Mouse (Mus musculus): ENCODE data around the gene Uba52.

Gene Uba52

DNA sequence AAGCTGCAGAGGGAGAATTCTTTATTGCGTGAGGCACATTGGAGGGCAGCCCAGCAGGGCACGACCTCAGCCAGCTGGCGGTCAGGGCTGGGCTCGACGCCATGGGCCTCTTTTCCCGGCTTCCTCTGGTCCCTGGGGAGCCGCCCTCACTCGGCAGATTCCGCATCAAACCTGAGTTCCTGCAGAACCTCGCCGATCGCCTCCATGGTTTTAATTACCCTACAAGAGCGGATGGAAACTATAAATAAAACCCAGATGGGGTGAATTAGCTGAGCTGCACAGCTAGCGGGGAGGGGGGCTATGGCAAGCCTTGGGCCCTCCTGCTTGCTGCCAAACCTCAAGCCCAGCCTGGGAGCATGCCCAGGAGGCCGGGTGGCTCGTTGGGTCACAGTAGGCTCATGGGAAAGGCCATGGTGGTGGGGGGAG lies 6.3 kb downstream of the Uba52 start:
- no peak for DNase-seq (ENCODE audit: low read depth, low spot score)

DNA sequence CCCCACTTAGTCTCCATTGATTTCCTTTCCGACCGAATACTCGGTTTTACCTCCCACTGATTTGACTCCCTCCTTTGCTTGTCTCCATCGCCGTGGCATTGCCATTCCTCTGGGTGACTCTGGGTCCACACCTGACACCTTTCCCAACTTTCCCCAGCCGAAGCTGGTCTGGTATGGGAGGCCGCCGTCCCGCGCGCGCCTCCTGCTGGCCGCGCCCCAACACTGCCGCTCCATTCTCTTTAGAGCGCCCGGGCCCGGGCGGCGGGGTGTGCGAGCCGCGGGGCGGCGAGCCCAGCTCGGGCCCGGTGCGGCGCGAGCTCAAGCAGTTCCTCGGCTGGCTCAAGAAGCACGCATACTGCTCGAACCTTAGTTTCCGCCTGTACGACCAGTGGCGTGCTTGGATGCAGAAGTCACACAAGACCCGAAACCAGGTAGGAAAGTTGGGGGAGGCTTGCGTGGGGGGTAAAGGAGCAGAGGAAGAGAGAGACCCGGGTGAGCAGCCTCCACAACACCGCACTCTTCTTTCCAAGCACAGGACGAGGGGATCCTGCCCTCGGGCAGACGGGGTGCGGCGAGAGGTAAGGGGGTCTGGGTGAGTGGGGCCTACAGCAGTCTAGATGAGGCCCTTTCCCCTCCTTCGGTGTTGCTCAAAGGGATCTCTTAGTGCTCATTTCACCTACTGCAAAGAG lies 7.4 kb downstream of the Uba52 start:
- DNase-seq (ENCODE audit: low read depth, low spot score): peak; percentile 57

DNA sequence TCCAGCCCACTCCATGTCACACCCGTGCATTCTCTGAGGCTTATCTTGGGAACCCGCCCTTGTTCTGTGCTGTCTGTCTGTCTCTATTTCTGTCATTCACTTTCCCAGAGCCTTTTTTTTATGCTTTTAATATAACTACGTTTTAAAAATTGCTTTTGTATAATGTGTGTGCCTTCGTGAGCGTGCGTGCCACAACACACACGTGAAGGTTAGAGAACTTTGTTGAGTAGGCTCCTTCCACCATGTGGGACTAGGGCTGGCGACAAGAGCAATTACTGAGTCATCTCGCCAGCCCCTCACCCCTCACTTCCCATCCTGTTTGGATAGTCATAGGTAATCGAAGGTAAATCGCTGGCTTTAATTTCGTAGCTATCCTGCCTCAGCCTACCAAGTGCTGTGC lies 8.1 kb downstream of the Uba52 start:
- DNase-seq (ENCODE audit: low read depth, low spot score): no peak

DNA sequence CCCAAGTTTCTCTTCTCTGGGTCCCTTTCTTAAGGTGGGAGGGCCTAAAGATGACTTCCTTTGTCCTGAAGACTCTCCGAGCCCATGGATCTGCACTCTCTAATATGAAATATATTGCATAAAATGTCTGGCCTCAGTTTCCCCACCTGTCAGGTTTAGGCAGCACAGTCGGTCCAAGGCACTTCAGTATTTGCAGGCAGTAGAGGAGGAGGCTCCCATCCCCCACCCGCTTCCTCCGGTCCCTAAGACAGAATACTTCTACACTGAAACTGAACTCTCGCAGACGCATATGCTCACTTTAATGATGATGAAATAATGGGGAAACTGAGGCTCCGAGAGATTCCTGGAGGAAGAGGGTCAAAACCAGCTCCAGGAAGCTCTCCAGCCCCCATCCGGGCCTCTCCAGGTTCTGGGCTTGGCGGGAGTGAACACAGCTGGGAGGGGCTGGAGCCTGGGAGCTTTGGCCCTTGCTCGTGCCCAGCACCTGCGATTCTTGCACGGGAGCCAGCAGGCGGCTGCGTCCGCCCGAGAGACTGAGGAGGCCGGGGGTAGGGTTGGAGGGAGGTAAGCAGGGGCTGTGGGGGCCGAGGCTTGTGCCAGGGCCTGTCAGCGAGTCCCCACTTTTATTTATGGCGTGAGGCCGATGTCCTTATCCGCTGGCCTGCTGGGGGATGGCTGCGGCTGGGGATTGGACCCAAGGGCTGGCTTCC lies 8.6 kb downstream of the Uba52 start:
- no peak for DNase-seq (ENCODE audit: low read depth, low spot score)

DNA sequence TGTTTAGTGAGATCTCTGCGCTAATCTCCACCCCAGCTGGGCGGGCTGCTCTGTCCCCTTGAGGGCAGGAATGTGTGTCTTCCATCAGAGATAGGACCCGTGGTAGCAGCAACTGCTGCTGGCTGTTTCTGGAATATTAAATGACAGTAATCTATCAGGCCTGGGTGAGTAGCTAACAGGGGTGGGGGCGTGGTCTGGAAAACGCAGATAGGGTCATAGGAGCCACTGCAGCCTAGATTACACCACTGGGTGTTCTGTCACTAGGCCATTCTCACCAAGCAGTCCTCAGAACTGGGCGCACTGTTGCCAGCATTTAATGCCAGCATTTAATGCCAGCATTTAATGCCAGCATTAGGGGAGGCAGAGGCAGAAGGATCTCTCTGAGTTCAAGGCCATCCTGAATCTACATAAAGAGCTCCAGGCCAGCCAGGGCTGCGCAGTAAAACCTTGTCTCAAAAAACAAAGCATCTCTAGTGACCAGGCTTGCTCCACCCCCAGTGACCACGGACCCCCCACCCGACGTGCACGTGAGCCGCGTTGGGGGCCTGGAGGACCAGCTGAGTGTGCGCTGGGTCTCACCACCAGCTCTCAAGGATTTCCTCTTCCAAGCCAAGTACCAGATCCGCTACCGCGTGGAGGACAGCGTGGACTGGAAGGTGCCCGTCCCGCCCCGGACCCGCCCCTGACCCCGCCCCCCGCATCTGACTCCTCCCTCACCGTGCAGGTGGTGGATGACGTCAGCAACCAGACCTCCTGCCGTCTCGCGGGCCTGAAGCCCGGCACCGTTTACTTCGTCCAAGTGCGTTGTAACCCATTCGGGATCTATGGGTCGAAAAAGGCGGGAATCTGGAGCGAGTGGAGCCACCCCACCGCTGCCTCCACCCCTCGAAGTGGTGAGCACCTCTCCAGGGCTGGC lies 10.0 kb downstream of the Uba52 start:
- DNase-seq (ENCODE audit: low read depth, low spot score): no peak

DNA sequence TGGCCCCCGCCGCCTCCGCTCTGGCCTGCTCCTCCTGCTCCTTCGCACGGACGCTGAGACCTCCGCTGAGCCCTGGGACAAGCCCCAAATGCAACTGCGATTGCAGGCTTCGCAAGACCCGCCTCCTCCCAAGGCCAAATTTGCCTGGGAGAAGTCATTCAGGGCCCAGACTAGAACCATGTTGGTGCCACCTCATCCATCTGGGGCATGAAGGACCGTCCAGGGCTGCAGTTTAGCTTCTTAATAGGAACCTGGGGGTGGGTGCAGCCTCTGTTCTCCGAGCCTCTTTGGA lies 14.9 kb downstream of the Uba52 start:
- no peak for DNase-seq (ENCODE audit: low read depth, low spot score)

DNA sequence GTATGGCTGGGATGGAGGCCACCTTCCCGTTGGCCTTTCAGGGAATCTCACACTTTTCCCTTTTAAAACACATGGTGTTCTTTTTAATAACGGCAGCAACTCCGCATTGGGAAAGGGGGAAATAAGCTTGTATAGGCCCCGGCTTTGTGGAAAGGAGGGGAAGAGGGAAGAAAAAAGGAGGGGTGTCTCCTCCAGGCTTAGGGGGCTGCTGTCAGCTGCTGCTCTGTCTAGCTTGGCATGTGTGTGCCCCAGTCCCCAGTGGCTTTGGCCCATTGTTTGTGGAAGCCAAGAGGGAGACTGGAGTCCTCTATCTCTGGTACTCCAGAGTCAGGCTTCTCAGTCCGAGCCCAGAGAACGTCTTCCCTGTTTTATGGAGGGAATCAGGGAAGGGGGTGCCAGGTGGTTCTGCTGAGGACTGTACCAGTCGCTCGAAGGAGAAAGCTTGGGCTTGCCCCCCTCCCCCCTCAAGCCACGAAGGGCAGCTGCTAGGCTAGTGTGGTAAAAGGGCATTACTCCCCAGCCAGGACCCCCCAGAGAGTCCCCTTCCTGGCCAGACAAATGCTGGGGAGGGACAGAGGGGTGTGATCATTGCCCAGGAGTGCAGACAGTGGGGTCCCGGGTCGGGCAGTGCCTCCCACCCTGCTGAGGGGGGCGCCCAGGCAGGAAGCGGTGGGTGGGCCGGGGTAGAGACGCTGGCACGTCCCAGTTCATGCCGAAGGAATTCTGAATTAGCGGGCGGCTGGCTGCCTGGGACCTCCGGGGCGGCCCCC lies 15.4 kb downstream of the Uba52 start:
- DNase-seq (ENCODE audit: low read depth, low spot score): no peak

DNA sequence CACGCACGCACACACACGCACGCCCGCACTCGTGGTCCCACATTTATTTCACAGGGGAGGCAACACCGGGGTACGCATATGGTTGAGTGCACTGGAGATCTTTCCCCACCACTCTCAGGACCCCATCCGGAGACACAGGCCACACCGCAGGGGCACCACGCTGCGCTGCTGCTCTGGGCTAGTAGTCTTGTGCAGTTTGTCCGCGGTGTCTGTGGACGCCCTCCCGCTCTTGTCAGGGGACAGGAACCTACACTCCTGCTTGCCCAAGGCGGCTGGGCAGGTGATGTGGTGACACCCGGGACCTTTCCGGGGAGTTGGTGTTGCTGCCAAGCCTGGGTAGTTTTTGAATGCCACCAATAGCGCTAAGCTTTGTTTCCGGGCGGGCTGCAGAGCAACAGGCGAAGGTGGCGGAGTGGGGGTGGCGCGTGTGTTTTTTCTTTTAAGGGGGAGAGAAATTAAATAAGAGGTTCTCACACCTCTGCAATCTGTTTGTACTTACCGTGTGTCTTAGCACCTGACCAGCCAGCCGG lies 16.1 kb downstream of the Uba52 start:
- DNase-seq (ENCODE audit: low read depth, low spot score): no peak

DNA sequence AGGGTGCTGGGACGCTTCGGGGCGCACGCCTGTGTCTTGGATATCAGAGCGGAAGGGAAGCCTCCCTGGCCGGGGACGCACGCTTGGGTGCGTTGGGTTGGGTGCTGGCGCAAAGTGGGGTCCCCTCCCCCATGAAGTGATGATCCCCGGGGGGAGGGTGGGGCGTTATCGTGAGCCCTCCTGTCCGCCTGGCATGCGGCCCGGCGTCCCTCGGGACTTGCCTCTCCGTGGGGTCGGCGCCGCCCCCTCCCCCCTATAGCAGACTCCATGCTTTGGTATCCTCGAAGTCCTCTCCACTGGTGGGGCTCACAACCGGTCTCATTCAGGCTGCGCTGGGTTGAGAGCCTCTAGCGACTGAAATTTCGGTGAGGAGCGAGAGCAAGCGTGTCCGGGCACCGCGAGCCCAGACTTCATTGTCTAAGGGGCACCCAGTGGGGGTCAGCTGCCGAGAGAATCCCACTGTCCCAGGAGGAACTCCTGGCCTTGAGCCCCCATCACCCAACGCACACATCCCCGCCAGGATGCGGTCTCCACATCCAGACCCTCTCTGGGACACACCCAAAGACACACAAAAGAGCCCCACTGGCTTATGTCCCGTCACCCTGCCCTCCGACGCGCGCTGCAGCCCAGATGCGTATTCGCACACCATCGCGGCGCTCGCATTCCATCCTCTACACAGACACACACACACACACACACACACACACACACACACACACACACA lies 16.7 kb downstream of the Uba52 start:
- no peak for DNase-seq (ENCODE audit: low read depth, low spot score)

DNA sequence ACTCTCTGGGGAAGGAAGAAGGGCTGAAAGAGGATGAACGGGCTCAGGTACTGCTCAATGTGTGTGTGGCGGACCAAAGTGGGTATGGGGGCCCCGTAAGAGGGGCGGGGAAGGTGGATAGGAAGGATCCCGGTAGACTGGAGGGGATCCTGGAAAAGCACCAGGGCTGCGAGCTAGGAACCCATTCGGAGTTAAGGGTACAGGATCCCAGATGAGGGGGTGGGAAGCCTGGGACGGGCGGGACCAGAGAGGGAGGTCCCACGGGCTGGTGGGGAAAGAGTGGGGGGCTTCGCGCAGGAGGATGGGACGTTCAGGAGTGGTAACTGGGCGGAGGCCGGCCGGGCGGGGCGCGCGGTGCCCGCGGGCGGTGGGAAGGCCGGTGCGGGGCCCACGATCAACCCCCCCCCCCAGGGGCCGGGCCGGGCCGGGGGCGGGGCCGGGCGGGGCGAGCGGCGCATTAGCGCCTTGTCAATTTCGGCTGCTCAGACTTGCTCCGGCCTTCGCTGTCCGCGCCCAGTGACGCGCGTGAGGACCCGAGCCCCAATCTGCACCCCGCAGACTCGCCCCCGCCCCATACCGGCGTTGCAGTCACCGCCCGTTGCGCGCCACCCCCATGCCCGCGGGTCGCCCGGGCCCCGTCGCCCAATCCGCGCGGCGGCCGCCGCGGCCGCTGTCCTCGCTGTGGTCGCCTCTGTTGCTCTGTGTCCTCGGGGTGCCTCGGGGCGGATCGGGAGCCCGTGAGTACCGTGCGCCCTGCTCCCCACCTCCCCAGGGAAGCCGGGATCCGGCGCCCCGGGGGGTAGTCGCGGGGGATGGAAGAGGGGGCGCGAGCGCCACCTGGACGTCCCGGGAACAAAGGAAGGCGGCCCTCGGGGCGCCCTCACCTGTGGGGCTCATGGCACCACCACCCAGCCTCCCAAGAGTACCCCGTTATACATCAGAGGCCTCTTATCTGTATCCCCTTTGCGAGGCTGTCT lies 17.6 kb downstream of the Uba52 start, which contains the start of gene Crlf1:
TSS of gene Crlf1 (plus strand) at position 495 of the 977 bp plus-strand sequence.
- DNase-seq (ENCODE audit: low read depth, low spot score): no peak

DNA sequence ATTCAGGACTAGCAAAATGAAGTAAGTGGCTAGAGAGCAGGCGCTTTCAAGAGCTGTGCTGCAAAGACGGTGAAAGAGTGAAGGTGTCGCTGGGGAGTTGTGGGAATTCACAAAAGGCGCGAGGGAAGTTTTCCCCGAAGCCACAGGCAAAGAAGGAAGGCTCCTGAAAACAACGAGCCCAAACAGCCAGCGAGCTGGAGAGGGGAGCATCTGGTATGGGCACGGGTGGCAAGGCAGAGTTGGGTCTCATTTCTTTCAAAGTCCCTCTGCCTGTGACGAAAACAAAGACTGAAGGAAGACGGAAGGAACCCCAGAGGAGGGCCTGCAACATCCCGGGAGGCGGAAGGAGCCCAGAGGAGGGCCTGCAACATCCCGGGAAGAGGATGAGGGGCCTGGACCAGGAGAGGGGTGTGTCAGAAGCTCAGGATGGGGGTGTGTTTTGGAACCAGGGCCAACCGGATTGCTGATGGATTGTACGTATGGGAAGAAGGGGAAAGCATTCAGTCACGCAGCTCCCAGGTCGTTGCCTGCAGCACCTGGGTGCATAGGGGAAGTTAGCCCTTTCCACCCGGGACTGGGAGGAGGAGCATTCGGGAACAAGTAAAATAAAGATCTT lies 19.6 kb downstream of the Uba52 start:
- DNase-seq (ENCODE audit: low read depth, low spot score): no peak

DNA sequence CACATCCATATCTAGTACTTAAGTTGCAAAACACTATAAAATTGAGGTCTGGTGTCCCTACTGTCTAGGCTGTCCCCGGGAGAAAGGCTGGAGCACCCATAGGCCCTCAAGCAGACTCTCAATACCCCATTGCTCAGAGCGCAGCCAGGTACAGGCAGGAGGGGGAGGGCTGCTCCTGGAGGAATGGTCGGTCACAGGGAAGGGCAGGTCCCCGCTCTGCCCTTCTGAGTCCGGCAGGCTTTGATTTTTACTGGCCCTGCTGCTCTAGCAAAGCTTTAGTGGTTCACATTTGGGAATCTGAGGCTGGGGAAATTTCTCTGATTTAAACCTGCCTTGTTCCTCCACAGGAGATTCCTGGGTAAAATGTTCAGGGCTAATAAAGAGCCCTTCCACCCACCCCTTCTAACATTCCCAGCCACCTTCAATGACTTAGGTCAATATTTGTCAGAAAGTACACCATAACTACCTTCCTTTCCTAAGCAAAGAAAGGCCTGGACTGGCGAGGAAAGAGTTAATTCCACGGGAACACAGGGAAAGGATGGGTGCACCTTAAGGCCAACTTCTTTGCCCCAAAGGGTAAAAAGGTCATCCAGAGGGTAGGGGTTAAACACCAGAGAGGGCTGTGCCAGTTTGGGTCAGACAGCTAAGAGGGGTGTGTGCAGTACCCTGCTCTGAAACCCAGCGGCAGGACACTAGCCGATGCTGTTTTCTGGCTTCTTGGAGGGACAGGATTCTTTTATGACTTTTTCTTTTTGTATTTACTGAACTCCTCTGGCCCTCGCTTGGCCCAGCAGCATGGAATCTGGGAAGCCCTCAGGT lies 20.3 kb downstream of the Uba52 start:
- DNase-seq (ENCODE audit: low read depth, low spot score): no peak

DNA sequence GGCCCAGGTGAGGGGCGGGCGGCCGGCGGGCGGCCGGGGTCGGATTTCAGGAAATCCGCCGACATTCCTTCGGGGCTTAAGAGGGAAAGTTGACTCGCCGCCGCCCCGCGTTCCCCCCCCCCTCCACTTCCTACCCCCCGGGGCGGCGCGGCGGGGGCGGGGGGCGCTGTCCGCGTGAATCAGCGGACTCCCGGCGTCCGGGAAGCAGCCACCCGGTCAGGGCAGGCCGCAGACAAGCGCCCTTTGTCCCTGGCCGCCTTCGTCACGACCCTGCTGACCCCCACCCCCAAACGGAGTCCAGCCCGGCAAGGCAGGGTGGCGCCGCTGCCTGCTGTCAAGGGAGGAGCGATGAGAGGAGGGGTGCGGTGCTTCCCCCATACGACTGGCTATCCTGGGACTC lies 21.0 kb downstream of the Uba52 start:
- no peak for DNase-seq (ENCODE audit: low read depth, low spot score)

DNA sequence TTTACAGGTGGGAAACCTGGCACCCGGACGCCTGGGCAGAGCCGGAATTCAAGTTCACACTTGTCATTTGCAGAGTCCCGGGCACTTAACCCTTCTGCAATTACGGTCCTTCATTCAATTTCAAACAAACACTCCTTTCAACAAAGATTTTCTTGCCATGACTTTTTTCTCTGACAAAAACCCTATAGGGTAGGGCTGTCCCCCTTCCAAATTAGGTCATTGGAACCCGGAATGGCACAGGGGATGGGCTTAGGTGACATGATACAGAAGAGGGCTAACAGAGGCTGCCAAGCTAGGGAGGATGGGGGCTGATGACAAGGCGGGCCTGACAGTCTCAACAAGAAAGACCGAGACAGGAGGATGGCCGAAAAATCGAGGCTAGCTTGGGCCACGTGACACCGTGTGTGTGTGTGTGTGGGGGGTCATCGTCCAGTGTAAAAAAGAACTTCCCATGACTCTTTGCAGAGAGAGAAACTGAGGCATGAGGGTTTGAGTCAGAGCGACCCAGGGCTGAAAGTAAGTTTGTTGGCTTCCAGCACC lies 21.6 kb downstream of the Uba52 start:
- DNase-seq (ENCODE audit: low read depth, low spot score): no peak

DNA sequence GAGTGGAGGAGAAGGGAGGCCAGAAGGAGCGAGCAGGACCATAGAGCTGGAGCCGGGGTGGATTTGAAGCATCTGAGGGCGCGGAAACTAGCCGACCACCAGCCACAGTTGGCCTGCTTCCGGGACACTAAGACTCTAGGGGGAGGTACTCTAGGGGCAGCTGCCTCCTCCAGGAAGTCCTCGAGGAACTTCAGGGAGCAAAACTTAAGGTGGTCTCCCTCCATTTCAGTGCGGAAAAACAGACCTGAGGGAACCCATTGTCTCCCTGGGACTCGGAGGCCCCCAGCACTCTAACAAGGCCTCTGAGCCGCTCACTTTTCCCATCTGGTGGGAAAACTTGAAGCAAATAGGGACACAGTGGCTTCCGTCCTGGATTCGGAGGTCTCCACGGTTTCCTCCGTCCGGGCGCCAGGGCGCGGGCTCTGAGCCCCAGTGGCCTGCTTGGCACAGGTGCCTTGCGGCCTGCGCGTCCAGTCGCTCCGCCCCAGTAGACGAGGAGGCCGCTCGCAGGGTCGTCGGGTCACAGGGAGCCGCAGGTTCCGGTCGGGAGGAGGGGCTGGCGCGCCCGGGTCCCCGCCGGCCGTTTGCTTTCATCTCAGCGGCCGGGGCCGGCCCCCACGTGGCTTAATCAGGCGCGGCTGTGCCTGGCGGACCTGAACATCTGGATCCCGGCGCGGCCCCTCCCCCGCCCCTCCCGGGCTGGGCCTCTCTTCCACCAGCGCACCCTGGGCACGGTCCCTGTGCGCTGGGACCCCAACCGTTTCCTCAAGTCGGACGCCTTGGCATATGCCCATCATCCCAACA lies 22.4 kb downstream of the Uba52 start:
- no peak for DNase-seq (ENCODE audit: low read depth, low spot score)

DNA sequence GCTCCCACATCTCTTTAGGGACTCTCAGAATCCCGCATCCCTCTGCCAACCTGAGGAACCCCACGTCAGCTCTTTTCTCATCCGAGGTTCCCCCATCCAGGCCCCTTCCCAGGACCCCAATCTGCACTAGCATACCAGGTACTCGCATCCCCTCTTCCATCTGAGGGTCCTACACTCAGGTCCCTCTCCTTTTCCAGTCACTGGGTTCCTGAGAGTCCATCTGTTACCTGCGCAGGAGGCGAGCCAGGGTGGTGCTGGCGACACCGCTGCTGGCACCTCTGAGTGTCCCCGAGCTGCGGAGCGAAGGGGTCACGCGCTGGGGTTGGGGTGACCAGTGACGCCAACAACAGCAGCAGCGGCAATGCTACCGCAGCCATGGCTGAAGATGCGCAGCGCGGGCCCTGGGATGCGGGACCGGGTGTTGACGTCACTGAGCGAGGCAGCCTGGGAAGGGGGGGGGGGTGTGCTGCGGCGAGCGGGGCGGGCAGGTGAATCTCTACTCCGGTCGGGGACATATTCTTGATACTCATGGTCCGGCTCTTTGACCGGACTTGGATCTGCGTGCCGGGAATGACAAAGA lies 23.6 kb downstream of the Uba52 start, which contains the start of gene Tmem59l:
TSS of gene Tmem59l (minus strand) at position 418 of the 580 bp plus-strand sequence.
- no peak for DNase-seq (ENCODE audit: low read depth, low spot score)

Data from retina, postnatal 7 days (tissue).